22 mouse cellular contexts compared by ENCODE assay signal in the genomic region with DNA sequence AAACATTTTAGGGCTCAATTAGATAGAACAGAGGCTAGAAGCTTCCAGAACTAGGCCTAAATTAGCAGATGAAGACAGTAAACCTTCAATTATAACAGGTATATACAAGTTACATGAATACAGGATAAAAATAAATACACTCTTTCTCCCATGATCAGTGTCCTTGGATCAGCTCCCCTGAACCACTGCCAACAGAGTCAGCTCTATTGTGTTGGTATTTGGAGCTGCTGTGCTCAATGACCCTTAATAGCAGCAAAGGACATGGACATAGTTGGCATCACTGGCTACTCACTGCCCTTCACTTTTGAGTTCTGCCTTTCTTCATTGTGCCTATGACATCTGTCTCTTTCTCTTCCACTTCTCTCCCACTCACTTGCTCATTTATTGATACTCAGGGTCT.
A peak's percentile ranks its signal among the peaks of the same experiment; 100 is the strongest.
DNase-seq lines count a peak whose midpoint lies in the region; ATAC-seq and TF ChIP-seq lines count a peak whose summit lies in the region.
"Had no signal": no experiment of that assay in that cellular context is flagged by ENCODE, and none has a peak within 500 bp of the region (broad histone marks: within the 10 kb centered on the region; RNA-seq: fewer than 3 reads in every experiment).

No protein-coding gene starts in this region.

- no peak overlapping the region for H3K27ac ChIP-seq in forebrain, embryonic 11.5 days (ENCODE audit: low read depth, low read length)
- H3K27ac ChIP-seq in forebrain, embryonic 13.5 days = no peak overlapping the region
- H3K27ac ChIP-seq in heart, adult 2 months = peak overlapping the region; percentile 73
- H3K27ac ChIP-seq in heart, postnatal 0 days (ENCODE audit: low read depth) = no peak overlapping the region
- H3K27ac ChIP-seq: forebrain, embryonic 10.5 days; forebrain, embryonic 15.5 days; gastrocnemius, adult 2 months; heart, embryonic 13.5 days; hindbrain, embryonic 12.5 days; hindbrain, embryonic 15.5 days had no signal

- no peaks in the 10 kb centered on the region for H3K9me3 ChIP-seq in forebrain, embryonic 11.5 days (ENCODE audit: control insufficient read depth, low read length)
- peaks cover 5% of the 10 kb centered on the region; the same call in 1 of the 2 replicates for H3K9me3 ChIP-seq in forebrain, embryonic 13.5 days (replicated peaks)
- no peaks in the 10 kb centered on the region for H3K9me3 ChIP-seq in heart, postnatal 0 days (replicated peaks; ENCODE audit: control insufficient read depth, low read length)
- H3K9me3 ChIP-seq: forebrain, embryonic 10.5 days; forebrain, embryonic 15.5 days; heart, embryonic 13.5 days; hindbrain, embryonic 12.5 days; hindbrain, embryonic 15.5 days had no signal

- TF ChIP-seq EP300 in heart, adult 2 months (IDR thresholded peaks at IDR 0.05; ENCODE audit: insufficient read depth, low read depth, low read length) = no peak
- TF ChIP-seq EP300 in heart, postnatal 0 days (IDR thresholded peaks at IDR 0.05; ENCODE audit: low read depth) = no peak

- no peak overlapping the region for H3K4me3 ChIP-seq in forebrain, embryonic 11.5 days (ENCODE audit: low read depth, low read length)
- no peak overlapping the region for H3K4me3 ChIP-seq in forebrain, embryonic 13.5 days
- no peak overlapping the region for H3K4me3 ChIP-seq in heart, adult 2 months
- no peak overlapping the region for H3K4me3 ChIP-seq in heart, postnatal 0 days (ENCODE audit: low read depth, low read length)
- H3K4me3 ChIP-seq: forebrain, embryonic 10.5 days; forebrain, embryonic 15.5 days; gastrocnemius, adult 2 months; heart, embryonic 13.5 days; hindbrain, embryonic 12.5 days; hindbrain, embryonic 15.5 days had no signal

- H3K27me3 ChIP-seq in forebrain, embryonic 11.5 days (ENCODE audit: control insufficient read depth, insufficient read depth, low read length) = no peaks in the 10 kb centered on the region
- H3K27me3 ChIP-seq in forebrain, embryonic 13.5 days = no peaks in the 10 kb centered on the region
- H3K27me3 ChIP-seq in heart, adult 2 months (ENCODE audit: control insufficient read depth, insufficient read depth, low read length) = no peaks in the 10 kb centered on the region
- H3K27me3 ChIP-seq in heart, postnatal 0 days (ENCODE audit: control insufficient read depth, insufficient read depth, low read length) = no peaks in the 10 kb centered on the region
- H3K27me3 ChIP-seq: forebrain, embryonic 15.5 days; heart, embryonic 13.5 days; hindbrain, embryonic 12.5 days; hindbrain, embryonic 15.5 days; Patski had no signal

- no peaks in the 10 kb centered on the region for H3K4me1 ChIP-seq in forebrain, embryonic 11.5 days (replicated peaks; ENCODE audit: control insufficient read depth, insufficient read depth, low read length)
- no peaks in the 10 kb centered on the region for H3K4me1 ChIP-seq in forebrain, embryonic 13.5 days
- H3K4me1 ChIP-seq in heart, adult 2 months (ENCODE audit: control insufficient read depth, insufficient read depth, low read length) = no peaks in the 10 kb centered on the region; the same call in 1 of the 2 replicates
- no peaks in the 10 kb centered on the region for H3K4me1 ChIP-seq in heart, postnatal 0 days (ENCODE audit: control insufficient read depth, insufficient read depth)
- H3K4me1 ChIP-seq: forebrain, embryonic 10.5 days; forebrain, embryonic 15.5 days; heart, embryonic 13.5 days; hindbrain, embryonic 12.5 days; hindbrain, embryonic 15.5 days had no signal

- no peaks in the 10 kb centered on the region for H3K36me3 ChIP-seq in forebrain, embryonic 11.5 days (ENCODE audit: control insufficient read depth, insufficient read depth, low read length)
- H3K36me3 ChIP-seq in forebrain, embryonic 13.5 days (ENCODE audit: poor library complexity, severe bottlenecking) = no peaks in the 10 kb centered on the region
- H3K36me3 ChIP-seq in heart, adult 2 months (ENCODE audit: control insufficient read depth, insufficient read depth, low read length) = no peaks in the 10 kb centered on the region
- no peaks in the 10 kb centered on the region for H3K36me3 ChIP-seq in heart, postnatal 0 days (replicated peaks; ENCODE audit: control insufficient read depth, insufficient read depth, low read length)
- H3K36me3 ChIP-seq: forebrain, embryonic 10.5 days; forebrain, embryonic 15.5 days; heart, embryonic 13.5 days; hindbrain, embryonic 12.5 days; hindbrain, embryonic 15.5 days had no signal

- no peak overlapping the region for H3K4me2 ChIP-seq in forebrain, embryonic 11.5 days (ENCODE audit: low read depth, low read length, severe bottlenecking)
- no peak overlapping the region for H3K4me2 ChIP-seq in forebrain, embryonic 13.5 days
- H3K4me2 ChIP-seq in heart, postnatal 0 days (ENCODE audit: low read depth, low read length) = no peak overlapping the region
- H3K4me2 ChIP-seq: forebrain, embryonic 15.5 days; heart, embryonic 13.5 days; hindbrain, embryonic 12.5 days; hindbrain, embryonic 15.5 days had no signal

- ATAC-seq in forebrain, embryonic 11.5 days (replicated peaks; ENCODE audit: low FRiP score) = 0 out of 2 replicates have a peak, but pooled peaks have one; percentile 12
- no peak for ATAC-seq in forebrain, embryonic 13.5 days
- ATAC-seq in heart, postnatal 0 days (ENCODE audit: insufficient read depth, low read depth) = peak; percentile 36; the same call in 1 of the 2 replicates
- ATAC-seq: forebrain, embryonic 15.5 days; intestine, postnatal 0 days; Patski had no signal

- H3K9ac ChIP-seq in forebrain, embryonic 11.5 days (ENCODE audit: low read length) = no peak overlapping the region
- no peak overlapping the region for H3K9ac ChIP-seq in forebrain, embryonic 13.5 days
- no peak overlapping the region for H3K9ac ChIP-seq in heart, adult 2 months (ENCODE audit: low read depth, low read length)
- no peak overlapping the region for H3K9ac ChIP-seq in heart, postnatal 0 days (replicated peaks; ENCODE audit: low read depth, low read length)
- H3K9ac ChIP-seq: forebrain, embryonic 15.5 days; heart, embryonic 13.5 days; hindbrain, embryonic 12.5 days; hindbrain, embryonic 15.5 days had no signal

- no peak for TF ChIP-seq POLR2A in heart, adult 2 months (IDR thresholded peaks at IDR 0.05; ENCODE audit: insufficient read depth, low read depth, low read length)

- no peaks in the 10 kb centered on the region for H3K79me2 ChIP-seq in heart, adult 2 months (replicated peaks; ENCODE audit: control insufficient read depth, insufficient read depth, low read length)

- TF ChIP-seq CTCF in heart, adult 2 months (IDR thresholded peaks at IDR 0.05) = no peak
- TF ChIP-seq CTCF in heart, postnatal 0 days (IDR thresholded peaks at IDR 0.05; ENCODE audit: low read depth) = no peak

- intact Hi-C loops in heart, adult 2 months (cut with DNase I) = no loop called here
- intact Hi-C loops in heart, postnatal 25 days (cut with DNase I) = no loop called here

- no peak for DNase-seq in forebrain, embryonic 11.5 days (ENCODE audit: low spot score)
- peak; percentile 31 to 41 for DNase-seq in heart, adult 2 months
- no peak for DNase-seq in heart, postnatal 25 days (ENCODE audit: low spot score)
- DNase-seq in heart, postnatal 0 days (ENCODE audit: low spot score) = no peak
- no peak for DNase-seq in frontal cortex, adult 2 months (ENCODE audit: extremely low spot score in 1 of 2, low spot score in 1 of 2)
- no peak for DNase-seq in urinary bladder, adult 18-20 months (ENCODE audit: low spot score in 2 of 2)
- DNase-seq: adrenal gland, postnatal 10 days; adrenal gland, postnatal 36 days; cerebellum, adult 18-20 months; cerebellum, adult 9-10 months; cerebellum, postnatal 14 days; gastrocnemius, adult 2 months; gastrocnemius, postnatal 14 days; kidney, adult 2 months had no signal

Comparison
In these comparisons a context has a peak if more than half of its experiments do, and no peak if none do; other contexts are left out.
1. DNase-seq: peak in heart, adult 2 months (2 of 2); none in forebrain, embryonic 11.5 days (single experiment), heart, postnatal 25 days (single experiment), heart, postnatal 0 days (single experiment), frontal cortex, adult 2 months (0 of 2) and urinary bladder, adult 18-20 months (0 of 2).